Mouse (Mus musculus): ENCODE results near the gene Lpin2. TPM values are rescaled to one million over a fixed set of nuclear protein-coding genes. Genes with fewer than 3 reads are reported as not detected.

Gene Lpin2
- polyA plus RNA-seq, 1 experiment from 2014 or later, result 30.8 TPM

- H3K9ac ChIP-seq (ENCODE audit: low read length), result peak overlapping the region; percentile 94
- H3K27ac ChIP-seq (ENCODE audit: low read length), result peak overlapping the region; percentile 88
- no peaks in the 10 kb centered on the region for H3K9me3 ChIP-seq (ENCODE audit: control insufficient read depth, low read length)
- no peaks in the 10 kb centered on the region for H3K27me3 ChIP-seq (ENCODE audit: control insufficient read depth, insufficient read depth, low read depth, low read length)
- ATAC-seq (ENCODE audit: low read depth), result peak; percentile 98
- H3K4me2 ChIP-seq (ENCODE audit: low read depth, low read length), result peak overlapping the region; percentile 93
- peak overlapping the region; percentile 88 for H3K4me3 ChIP-seq (ENCODE audit: low read length)
- peaks cover 21% of the 10 kb centered on the region for H3K4me1 ChIP-seq (replicated peaks; ENCODE audit: control insufficient read depth, insufficient read depth, low read length)
- H3K36me3 ChIP-seq (ENCODE audit: control insufficient read depth, insufficient read depth, low read length), result no peaks in the 10 kb centered on the region
- WGBS, result under 1% methylated on average over 48 of the region's 71 CpGs
Observed at GRCm38 (mm10) chr17:71182871-71183656, 704 bp downstream of the Lpin2 start.

- no peaks in the 10 kb centered on the region for H3K9me3 ChIP-seq (ENCODE audit: control insufficient read depth, low read length)
- H3K4me2 ChIP-seq (ENCODE audit: low read depth, low read length), result peak overlapping the region; percentile 93
- peaks cover 21% of the 10 kb centered on the region for H3K4me1 ChIP-seq (replicated peaks; ENCODE audit: control insufficient read depth, insufficient read depth, low read length)
- no peaks in the 10 kb centered on the region for H3K36me3 ChIP-seq (ENCODE audit: control insufficient read depth, insufficient read depth, low read length)
- H3K4me3 ChIP-seq (ENCODE audit: low read length), result peak overlapping the region; percentile 88
- peak overlapping the region; percentile 88 for H3K27ac ChIP-seq (ENCODE audit: low read length)
- peak overlapping the region; percentile 94 for H3K9ac ChIP-seq (ENCODE audit: low read length)
- no peaks in the 10 kb centered on the region for H3K27me3 ChIP-seq (ENCODE audit: control insufficient read depth, insufficient read depth, low read depth, low read length)
- under 1% methylated on average over 69 of the region's 79 CpGs for WGBS
- ATAC-seq (ENCODE audit: low read depth), result no peak
Observed at GRCm38 (mm10) chr17:71183657-71184261, 1.4 kb downstream of the Lpin2 start.

DNA sequence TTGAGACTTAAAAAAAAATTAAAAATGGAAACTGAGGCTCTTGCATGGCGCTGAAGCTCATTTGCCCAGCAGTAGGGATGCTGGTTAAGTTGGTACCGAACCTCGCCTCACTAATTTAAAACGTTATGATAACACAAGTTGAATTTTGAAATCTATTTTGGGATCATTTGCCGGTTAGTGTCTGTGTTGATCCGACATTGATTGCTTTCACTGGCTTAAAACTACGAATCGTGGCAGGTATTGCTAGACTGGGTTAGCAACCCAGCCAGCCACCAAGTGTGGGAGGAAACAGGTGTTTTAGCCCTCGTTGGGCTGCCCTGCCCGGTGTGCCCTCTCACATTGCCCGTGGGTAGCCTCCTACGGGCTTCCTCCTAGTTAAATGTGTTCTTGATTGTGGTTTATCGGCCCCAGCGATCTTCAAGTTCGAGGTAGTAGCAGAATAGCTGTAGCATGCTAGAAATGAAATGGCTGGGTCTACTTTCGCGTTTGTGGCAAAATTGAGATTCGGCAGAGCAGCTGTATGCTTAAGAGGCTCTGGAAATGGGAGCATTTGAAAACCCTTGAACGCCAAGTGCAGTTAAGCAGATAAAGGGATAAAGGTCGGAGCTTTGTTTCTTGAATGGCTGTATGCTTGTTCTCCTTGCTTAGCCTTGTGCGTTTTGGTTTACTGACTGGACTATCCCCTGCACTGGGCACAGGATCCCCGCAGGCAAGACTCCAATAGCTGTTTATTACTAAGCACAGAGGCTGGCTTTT is 2.2 kb downstream of the Lpin2 start:
- H3K9ac ChIP-seq (ENCODE audit: low read length), result peak overlapping the region; percentile 94
- 11% methylated on average over 22 of the region's 22 CpGs for WGBS
- ATAC-seq (ENCODE audit: low read depth), result no peak
- H3K36me3 ChIP-seq (ENCODE audit: control insufficient read depth, insufficient read depth, low read length), result no peaks in the 10 kb centered on the region
- H3K9me3 ChIP-seq (ENCODE audit: control insufficient read depth, low read length), result no peaks in the 10 kb centered on the region
- peaks cover 21% of the 10 kb centered on the region for H3K4me1 ChIP-seq (replicated peaks; ENCODE audit: control insufficient read depth, insufficient read depth, low read length)
- H3K27ac ChIP-seq (ENCODE audit: low read length), result peak overlapping the region; percentile 88
- peak overlapping the region; percentile 88 for H3K4me3 ChIP-seq (ENCODE audit: low read length)
- H3K4me2 ChIP-seq (ENCODE audit: low read depth, low read length), result peak overlapping the region; percentile 93
- no peaks in the 10 kb centered on the region for H3K27me3 ChIP-seq (ENCODE audit: control insufficient read depth, insufficient read depth, low read depth, low read length)

DNA sequence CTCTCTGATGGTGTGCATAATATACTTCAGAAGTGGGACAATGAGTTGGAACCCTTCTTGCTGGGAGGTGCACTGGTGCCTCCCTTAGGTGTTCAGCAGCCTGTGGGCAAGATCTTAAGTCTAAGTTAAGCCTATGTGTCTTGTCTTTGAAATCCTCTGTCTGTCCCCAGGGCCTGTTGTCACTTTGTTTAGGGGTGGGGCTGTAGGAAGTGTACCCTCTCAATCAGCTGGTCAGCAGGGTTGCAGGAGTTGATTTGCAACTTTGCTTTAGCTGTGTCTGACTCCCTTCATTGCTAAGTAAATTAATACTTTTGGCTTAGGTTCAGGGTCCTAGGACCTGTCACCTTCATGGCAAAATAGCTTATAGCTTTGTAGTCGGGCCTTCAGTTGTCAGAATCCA is 3.0 kb downstream of the Lpin2 start:
- Histone ChIP-seq H3K36me3 (ENCODE audit: control insufficient read depth, insufficient read depth, low read length) (no peaks in the 10 kb centered on the region), H3K4me2 (ENCODE audit: low read depth, low read length) (peak overlapping the region; percentile 93), H3K9ac (ENCODE audit: low read length) (0 out of 2 replicates have a peak overlapping the region, but pooled peaks have one; percentile 94), H3K9me3 (ENCODE audit: control insufficient read depth, low read length) (no peaks in the 10 kb centered on the region), H3K4me3 (ENCODE audit: low read length) (peak overlapping the region; percentile 88), H3K4me1 (replicated peaks; ENCODE audit: control insufficient read depth, insufficient read depth, low read length) (peaks cover 21% of the 10 kb centered on the region), H3K27ac (ENCODE audit: low read length) (no peak overlapping the region), H3K27me3 (ENCODE audit: control insufficient read depth, insufficient read depth, low read depth, low read length) (no peaks in the 10 kb centered on the region)
- ATAC-seq (ENCODE audit: low read depth), result no peak
- WGBS, result 18% methylated on average over 1 of the region's 1 CpGs

DNA sequence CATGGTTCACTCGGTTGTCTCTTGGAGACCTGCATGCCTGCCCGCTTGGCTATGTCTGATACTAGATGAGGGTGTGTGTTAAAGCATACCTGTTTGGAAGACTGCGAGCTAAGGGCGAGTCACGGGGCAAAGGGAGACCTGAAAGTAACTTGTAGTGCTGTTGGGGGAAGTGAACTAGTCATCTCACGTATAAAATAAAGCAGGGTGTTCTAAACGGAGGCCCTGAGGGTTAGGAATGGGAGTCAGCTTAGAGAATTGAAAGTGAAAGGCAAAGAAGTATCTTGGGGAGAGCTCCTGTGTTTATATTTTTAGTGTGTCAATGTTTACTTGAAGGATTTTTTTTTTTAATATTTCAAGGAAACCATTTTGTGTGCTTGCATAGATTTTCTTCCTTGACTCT is 8.2 kb downstream of the Lpin2 start:
- Histone ChIP-seq H3K4me3 (ENCODE audit: low read length) (no peak overlapping the region), H3K4me2 (ENCODE audit: low read depth, low read length) (no peak overlapping the region), H3K27me3 (ENCODE audit: control insufficient read depth, insufficient read depth, low read depth, low read length) (no peaks in the 10 kb centered on the region), H3K36me3 (ENCODE audit: control insufficient read depth, insufficient read depth, low read length) (no peaks in the 10 kb centered on the region), H3K9me3 (ENCODE audit: control insufficient read depth, low read length) (no peaks in the 10 kb centered on the region), H3K4me1 (replicated peaks; ENCODE audit: control insufficient read depth, insufficient read depth, low read length) (peaks cover 12% of the 10 kb centered on the region), H3K9ac (ENCODE audit: low read length) (no peak overlapping the region), H3K27ac (ENCODE audit: low read length) (no peak overlapping the region)
- no peak for ATAC-seq (ENCODE audit: low read depth)
- 62% methylated on average over 7 of the region's 7 CpGs for WGBS

GRCm38 (mm10) chr17:71191063-71191462 is 8.7 kb downstream of the Lpin2 start:
- no peak overlapping the region for H3K9ac ChIP-seq (ENCODE audit: low read length)
- no peak overlapping the region for H3K4me3 ChIP-seq (ENCODE audit: low read length)
- H3K4me1 ChIP-seq (replicated peaks; ENCODE audit: control insufficient read depth, insufficient read depth, low read length), result peaks cover 16% of the 10 kb centered on the region
- no peaks in the 10 kb centered on the region for H3K9me3 ChIP-seq (ENCODE audit: control insufficient read depth, low read length)
- H3K27me3 ChIP-seq (ENCODE audit: control insufficient read depth, insufficient read depth, low read depth, low read length), result no peaks in the 10 kb centered on the region
- no peaks in the 10 kb centered on the region for H3K36me3 ChIP-seq (ENCODE audit: control insufficient read depth, insufficient read depth, low read length)
- H3K4me2 ChIP-seq (ENCODE audit: low read depth, low read length), result no peak overlapping the region
- no peak for ATAC-seq (ENCODE audit: low read depth)
- no peak overlapping the region for H3K27ac ChIP-seq (ENCODE audit: low read length)
- WGBS, result 97% methylated on average over 2 of the region's 2 CpGs

GRCm38 (mm10) chr17:71191651-71192419 is 9.5 kb downstream of the Lpin2 start:
- H3K27me3 ChIP-seq (ENCODE audit: control insufficient read depth, insufficient read depth, low read depth, low read length), result no peaks in the 10 kb centered on the region
- no peak for ATAC-seq (ENCODE audit: low read depth)
- no peaks in the 10 kb centered on the region for H3K9me3 ChIP-seq (ENCODE audit: control insufficient read depth, low read length)
- no peaks in the 10 kb centered on the region for H3K36me3 ChIP-seq (ENCODE audit: control insufficient read depth, insufficient read depth, low read length)
- no peak overlapping the region for H3K27ac ChIP-seq (ENCODE audit: low read length)
- H3K4me1 ChIP-seq (replicated peaks; ENCODE audit: control insufficient read depth, insufficient read depth, low read length), result peaks cover 16% of the 10 kb centered on the region
- H3K9ac ChIP-seq (ENCODE audit: low read length), result no peak overlapping the region
- no peak overlapping the region for H3K4me2 ChIP-seq (ENCODE audit: low read depth, low read length)
- no peak overlapping the region for H3K4me3 ChIP-seq (ENCODE audit: low read length)
- WGBS, result 67% methylated on average over 8 of the region's 8 CpGs

- Histone ChIP-seq H3K4me2 (ENCODE audit: low read depth, low read length) (no peak overlapping the region), H3K4me1 (replicated peaks; ENCODE audit: control insufficient read depth, insufficient read depth, low read length) (peaks cover 16% of the 10 kb centered on the region), H3K27ac (ENCODE audit: low read length) (no peak overlapping the region), H3K9me3 (ENCODE audit: control insufficient read depth, low read length) (no peaks in the 10 kb centered on the region), H3K36me3 (ENCODE audit: control insufficient read depth, insufficient read depth, low read length) (0 out of 2 replicates have a peak, but pooled peaks cover 2% of the 10 kb centered on the region), H3K27me3 (ENCODE audit: control insufficient read depth, insufficient read depth, low read depth, low read length) (no peaks in the 10 kb centered on the region), H3K4me3 (ENCODE audit: low read length) (no peak overlapping the region), H3K9ac (ENCODE audit: low read length) (no peak overlapping the region)
- WGBS, result 93% methylated on average over 1 of the region's 1 CpGs
- no peak for ATAC-seq (ENCODE audit: low read depth)
Observed at GRCm38 (mm10) chr17:71193019-71193418, 10.7 kb downstream of the Lpin2 start.

All from lung, embryonic 16.5 days (tissue).